Mouse (Mus musculus) 3134 (cell line): Measurements from ENCODE around the gene Tmem217.

Experiments used
- DNase-seq: peaks from one replicate; pipeline ENCODE4 v3.0.0-alpha.2; 2011; ENCODE audit warnings: low spot score; ENCODE audit not compliant: insufficient read length; ENCODE audit errors: extremely low read depth

The Tmem217 gene

DNA sequence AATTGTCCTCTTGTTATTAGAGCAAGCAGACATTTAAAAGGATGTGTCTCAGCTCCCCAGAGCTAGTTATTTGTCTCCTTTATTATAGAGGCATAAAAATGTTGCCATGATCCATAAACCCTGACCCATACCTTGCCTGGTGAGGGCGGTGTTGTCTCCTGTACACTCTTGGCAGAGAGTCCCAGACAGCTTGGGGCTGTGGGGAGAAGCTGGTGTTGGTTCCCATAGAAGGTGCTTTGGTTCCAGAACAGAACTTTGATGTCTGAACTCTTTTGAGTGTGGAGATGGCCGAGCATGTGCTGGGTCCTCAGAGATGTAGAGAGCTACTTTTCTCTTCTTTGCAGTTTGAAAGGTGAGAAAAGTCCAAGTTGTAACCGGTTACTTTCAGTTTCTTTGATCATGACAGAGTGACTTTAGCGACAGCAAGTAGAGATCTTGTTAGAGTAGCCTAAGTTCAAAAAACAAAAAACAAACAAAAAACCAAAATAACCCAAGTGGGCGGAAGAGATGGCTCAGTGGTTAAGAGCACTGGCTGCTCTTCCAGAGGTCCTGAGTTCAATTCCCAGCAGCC is at the start of gene Tmem217:
Gene Tmem217, minus strand, starts transcription at position 224 of the 571 bp plus-strand sequence.
- no peak for DNase-seq

DNA sequence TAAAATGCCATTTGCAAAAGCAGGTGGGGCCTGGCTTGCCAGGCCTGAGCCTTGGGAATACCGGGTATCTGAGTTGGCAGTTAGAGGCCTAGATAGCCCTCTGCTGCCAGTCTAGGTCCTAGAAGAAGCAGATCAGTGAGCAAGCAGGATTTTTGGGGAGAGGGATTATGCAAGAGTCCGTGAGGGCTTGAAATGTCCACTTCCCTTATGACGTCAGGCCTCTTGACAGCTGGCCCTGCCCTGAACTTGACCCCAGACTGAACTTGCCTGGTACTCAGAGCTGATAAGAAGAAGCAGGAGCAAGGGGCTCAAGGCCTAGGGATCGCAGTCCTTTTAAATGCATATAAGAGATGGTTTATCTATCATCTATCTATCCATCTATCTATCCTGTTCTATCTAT is 49.2 kb upstream of the Tmem217 start:
- DNase-seq = no peak

DNA sequence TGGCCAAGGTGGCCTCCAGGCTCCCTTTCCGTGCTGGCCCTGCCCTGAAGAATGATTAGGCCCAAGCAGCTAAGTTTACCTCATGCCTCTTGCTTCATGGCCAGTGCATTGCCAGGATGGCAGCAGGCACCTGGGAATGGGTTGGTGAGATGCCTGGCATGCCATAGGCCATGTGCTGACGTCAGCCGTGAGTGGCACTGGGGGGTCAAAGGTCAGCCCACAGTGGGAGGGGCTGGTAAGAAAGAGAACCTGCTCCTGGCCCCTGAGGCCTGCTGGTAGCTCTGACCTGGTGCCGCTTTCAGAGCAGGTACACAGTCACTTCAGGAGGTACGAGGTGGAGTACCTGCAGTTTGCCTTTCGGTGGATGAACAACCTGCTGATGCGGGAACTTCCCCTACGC is 47.4 kb upstream of the Tmem217 start:
- no peak for DNase-seq

DNA sequence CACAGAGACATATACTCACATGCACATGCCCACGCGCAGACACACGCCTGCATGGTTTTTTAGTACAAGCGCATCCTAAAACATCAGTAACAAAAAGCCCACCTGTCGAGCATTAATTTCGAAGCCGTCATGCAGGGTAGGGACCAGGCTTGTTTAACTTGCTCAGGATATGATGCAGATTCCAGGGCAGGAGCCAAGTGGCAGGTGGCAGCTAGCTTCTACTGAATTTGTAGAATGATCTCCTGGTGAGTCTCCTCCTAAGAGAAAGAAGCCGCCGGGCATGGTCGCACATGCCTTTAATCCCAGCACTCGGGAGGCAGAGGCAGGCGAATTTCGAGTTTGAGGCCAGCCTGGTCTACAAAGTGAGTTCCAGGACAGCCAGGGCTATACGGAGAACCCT is 46.9 kb upstream of the Tmem217 start:
- DNase-seq = no peak

DNA sequence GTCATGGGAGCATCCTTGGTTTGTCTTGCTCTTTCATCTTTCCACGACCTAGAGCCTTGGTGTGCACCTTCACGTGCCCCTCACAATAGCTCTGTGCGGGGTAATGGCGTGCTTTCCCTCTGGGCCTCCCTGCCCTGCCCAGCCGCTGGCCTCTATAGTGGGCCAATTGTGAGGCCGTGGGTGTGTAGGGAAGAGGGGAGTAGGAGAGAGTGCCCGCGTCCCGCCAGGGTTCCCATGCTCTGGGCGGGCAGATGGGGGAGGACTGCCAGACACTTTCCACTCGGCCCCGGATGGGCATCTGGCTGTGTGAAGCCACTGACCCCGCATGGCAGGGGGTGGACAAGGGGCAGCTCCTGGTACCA is 44.6 kb upstream of the Tmem217 start:
- DNase-seq = no peak

DNA sequence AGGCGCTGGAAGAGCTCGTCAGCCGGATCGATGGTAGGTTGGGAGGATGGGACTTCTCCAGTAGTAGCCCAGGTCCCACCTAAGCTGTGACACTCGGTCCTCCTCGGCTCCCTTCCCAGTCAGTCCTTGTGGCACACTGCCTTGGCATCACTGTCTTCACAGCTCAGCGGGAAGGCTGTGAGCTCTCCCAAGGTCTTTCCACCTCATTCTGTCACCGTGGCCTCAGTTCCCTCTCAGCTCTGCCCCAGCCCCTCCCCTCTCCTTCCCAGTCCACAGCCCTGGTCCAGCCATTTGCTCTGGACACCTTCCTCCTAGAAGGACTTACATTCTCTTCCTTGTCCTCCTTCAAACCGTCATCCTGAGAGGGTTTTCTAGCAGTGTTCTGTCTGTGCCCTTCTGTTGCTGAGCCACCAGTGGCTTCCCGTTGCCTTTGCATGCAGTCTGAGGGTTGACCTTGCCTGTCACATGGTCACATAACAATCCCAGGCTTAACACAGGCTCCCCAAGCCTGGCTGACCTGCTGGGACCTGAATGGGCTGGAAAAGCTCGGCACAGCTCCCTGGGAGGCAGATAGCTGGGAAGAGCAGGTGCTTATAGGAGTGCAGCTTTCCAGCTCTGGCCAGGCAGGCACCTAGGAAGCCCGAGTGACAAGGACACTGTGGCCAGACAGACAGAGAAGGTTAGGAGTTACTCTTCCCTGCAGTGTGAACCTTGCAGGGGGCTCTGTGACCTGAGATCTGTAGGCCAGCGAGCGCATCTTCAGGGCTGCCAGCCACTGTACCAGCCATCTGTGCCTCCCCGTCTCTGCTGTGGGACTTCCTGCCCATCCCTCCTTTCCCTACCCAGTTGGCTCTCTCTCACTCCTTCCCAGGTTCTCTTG is 43.9 kb upstream of the Tmem217 start:
- no peak for DNase-seq

DNA sequence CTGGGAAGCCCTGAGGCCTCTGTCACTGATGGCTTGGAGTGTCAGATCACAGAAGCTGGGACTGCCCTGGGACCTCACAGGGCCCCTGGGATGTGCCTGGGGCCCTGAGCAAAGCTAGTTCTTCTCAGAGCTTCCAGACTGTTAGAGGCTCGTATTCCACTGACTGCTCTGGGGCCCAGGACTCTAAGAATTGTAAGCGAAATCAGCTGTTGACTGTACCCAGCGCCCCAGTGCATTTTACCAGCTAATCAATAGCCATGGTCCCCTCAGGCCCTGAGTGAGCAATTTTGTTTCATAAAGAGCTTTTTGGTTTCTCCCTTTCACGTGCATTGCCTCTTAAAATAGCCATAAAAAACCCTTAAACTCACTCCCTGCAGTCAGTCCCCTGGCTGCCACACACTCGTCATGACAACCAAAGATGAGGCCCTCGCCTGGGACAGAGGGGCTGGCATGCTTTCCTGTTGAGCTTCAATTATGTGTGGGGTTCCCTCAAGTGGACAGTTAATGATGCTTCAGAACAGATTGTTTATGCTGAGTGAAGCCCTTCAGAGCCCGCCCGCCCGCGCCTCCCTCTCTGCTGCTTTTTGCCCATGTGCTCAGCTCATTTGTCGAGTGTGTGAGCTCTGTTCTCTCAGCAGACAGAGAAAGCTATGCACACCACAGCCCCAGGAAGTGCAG is 37.2 kb upstream of the Tmem217 start:
- no peak for DNase-seq

DNA sequence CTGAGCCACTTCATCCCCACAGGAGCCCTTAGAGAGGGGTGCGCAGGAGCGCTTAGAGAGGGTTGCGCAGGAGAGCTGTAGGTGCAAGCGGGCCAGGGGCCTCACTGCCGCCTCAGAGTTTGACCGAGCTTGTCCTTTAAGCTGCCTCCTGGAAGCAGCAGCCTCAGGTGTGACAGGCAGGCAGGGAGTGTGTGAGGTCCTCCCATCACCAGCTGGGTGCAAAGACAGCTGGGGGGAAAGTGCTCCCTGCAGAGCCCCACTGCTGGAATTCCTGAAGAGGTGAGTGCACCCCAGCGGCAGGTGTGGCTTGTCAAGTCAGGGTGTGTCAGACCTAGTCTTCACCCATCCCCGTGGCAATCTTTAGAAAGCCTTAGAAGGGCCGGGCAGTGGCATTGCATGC is 34.7 kb upstream of the Tmem217 start:
- no peak for DNase-seq

DNA sequence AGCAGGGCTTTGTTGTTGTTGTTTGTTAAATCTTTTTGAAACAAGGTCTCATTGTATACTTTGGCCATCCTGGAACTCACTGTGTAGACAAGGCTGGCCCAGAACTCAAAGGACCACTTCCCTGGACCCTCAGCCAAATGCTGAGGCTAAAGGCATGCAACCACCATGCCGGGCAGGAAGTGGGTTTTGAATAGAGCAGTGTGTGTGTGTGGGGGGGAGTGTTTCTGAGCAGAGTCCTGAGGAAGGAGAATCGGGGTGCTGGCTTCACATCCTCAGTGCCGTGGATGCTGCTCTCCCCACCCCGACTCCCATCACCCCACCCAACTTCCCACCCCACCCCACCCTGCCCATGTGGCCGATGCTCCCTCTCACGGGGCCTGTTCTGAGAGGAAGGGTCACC is 33.3 kb upstream of the Tmem217 start:
- DNase-seq = no peak

DNA sequence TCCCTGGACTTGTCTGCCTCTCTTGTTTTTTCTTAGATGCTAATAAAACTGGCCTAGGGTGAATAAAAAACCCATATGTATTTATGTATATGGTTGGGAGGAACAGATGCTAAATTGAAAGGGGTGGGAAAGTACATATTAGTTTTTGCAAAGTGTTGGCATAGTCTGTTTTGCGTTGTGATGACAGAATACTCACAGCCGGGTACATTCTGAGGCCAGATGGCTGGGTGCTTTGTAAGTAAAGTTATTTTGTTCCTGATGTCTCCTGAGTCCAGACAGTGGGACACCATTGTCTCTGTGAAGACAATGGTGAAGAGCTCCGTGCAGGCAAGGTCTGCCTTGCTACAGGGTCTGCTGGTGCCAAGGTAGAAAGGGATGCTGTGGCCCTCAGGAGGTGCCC is 32.6 kb upstream of the Tmem217 start:
- no peak for DNase-seq

DNA sequence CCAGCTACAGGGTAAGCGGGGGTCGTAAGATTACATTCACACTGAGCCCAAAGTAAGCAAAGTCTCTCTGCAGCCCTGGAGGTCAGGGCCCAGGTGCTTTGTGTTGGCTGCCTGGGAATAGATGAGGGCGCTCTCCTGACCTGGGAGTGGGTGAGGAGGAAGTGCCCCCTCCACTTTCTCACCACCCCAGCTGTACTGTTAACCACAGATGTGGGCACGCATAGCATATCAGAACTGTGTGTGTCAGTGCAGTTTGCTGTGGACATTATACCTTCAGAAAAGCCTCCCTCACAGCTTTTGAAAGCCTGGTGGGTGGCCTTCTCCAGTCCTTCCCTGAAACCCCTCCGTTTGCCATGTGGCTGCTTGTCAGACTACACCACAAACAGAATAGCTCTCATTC is 32.1 kb upstream of the Tmem217 start:
- DNase-seq = no peak

DNA sequence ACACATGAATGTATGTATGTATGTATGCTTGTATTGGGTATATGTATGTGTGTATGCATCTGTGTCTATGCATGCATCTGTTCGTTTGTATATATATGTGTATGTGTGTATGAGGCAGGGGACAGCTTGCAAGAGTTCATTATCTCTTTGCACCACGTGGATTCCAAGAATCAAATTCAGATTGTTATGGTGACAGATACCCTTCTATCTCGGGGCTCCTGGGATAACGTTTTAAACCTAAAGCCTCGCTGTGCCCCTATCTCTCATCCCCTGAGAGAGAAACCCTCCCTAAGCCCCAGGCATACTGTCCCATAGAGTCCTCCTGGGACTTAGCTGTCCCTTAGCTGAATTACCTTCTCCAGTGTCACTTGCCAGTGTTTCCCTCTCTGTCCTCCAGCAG is 31.4 kb upstream of the Tmem217 start:
- DNase-seq = no peak

DNA sequence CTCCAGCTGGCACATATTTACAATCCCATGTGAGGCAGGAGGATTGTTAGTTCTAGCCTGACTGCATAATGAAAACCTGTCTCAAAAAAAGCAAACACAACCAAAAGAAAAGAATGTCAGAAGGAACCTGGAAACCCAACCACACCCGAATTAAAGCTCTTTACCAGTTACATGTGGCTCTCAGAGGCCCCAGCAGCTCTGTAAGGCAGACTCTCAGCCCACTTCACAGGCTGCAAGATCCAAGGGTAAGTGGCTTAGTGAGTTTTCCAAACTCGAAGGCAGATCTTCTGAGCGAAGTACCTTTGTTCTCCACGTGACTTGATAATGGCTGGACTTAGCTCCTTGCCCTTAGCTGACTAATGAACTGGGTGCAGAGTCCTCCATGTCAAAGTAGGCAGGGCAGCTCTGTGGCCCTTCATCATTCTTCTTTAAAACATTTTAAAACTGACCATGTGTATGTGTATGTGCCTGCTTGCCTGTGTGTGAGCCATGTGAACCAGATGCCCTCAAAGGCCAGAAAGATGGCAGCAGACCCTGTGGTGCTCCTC is 27.5 kb upstream of the Tmem217 start:
- DNase-seq = no peak

DNA sequence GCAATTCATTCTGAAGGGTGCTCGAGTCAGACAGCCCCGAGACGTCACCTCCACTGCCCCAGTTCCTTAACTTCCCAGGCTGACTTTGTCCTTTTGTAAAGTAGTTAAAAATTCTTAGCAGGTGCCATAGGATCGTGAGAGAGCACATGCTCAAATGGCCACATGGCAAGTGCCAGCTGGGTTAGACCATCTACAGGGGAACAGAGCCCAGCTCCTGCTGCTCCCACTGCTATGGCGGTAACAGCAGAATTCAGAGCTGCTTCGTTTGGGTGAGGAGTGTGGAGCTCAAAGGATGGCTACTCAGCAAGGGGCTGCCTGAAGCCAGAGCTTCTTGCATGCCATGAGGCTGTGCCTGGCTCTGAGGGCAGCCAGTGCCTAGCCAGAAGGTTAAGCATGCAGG is 17.6 kb upstream of the Tmem217 start:
- no peak for DNase-seq

DNA sequence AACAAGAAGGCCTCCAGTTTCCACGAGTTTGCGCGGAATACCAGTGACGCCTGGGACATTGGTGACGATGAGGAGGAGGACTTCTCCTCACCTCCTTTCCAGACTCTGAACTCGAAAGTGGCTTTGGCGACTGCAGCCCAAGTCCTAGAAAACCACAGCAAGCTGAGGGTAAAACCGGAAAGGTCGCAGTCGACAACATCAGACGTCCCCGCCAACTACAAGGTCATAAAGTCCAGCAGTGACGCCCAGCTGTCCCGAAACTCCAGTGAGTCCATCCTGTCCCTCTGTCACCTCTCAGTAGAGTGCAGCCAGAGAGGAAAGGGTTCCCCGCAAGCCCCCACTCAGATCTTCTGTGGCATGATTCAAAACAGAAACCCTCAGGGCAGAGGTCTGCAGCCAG is 16.2 kb upstream of the Tmem217 start:
- no peak for DNase-seq

DNA sequence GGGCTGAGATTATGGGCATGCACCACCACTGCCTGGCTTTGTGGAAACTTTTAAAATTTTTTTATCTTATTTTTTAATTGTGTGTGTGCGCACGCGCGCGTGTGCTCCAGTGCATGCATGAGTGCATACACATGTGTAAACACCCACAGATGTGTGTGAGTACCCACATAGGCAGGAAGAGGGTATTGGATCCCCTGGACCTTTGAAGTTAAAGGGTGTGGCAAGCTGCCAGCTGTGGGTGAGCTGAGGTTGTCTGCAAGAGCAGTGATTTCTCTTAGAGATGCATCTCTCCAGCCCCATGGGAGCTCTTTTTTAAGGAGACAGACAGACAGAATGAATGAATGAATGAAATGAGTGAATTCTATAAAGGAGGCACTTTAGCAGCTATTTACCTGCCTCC is 13.3 kb upstream of the Tmem217 start:
- no peak for DNase-seq

DNA sequence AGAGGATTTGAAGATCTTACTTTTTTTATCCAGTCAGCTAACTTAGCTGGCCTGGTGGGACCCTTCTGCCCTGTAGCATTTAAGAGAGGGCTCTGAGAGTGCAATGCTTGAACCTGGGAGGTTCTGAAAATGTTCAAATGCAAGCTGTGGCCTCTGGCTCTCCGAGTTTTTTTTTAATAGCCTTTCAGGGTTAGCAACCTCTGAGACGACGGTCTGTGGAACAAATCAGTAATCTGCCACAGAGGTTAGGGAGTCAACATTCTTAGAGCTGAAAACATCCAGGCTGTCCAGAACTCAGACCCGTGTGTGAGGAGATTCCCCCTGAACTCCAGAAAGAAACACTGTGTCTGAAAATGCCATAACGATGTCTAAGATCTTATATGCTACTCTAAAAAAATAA is 6.3 kb upstream of the Tmem217 start:
- DNase-seq = no peak

DNA sequence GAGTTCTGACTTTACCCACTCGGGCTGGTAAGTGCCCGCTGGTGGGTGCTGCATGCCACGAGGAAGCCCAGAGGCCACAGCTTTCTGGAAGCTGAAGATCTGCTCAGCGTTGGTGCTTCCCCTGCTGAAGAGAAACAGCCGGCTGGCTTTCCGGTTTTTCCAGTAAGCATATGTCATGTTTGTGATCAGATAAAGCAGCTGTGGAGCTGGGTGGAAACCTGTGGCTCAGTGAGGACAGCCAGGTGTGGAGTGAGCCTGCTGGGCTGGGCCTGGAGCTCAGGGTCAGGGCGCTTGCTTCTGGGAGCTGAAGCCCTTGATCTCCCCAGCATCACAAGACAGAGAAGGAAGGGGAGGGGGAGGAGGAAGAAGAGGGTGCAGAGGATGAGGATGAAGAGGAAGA is 4.7 kb upstream of the Tmem217 start:
- no peak for DNase-seq

DNA sequence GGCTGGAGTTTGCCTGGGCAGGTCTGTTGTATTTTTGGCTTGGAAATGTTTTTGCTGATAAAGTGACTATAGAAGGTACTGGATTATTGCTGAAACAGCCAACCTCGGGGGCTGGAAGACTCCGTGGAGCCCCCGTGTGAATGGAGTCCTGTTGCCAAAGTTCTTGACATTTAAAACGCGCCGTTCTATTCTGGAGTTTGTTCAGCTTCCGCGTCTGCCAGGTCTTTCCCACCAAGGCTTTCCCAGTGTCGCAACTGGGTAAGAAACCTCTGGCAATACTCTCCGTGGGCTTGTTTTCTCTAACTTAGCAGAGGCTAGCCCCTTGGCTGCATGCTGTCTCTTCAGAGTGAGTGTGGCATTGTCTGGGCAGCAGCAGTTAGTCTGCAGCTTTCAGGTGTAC is 4.3 kb upstream of the Tmem217 start:
- no peak for DNase-seq

DNA sequence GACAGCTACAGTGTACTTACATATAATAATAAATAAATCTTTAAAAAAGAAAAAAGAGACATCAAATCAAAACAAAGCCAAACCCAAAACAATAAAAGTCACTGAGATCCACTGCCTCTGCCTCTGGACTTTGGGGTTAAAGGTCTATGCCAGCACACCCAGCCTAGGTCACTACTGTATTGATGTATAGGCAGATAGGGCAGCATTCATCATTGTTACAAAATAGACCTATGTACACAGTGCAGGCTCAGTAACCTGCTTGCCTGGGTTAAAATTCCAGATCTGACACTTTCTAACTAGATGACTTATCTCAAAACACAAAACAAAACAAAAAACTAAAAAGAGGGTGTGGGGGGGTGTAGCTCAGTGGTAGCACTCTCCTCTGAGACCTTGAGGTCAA is 2.0 kb upstream of the Tmem217 start:
- DNase-seq = no peak

DNA sequence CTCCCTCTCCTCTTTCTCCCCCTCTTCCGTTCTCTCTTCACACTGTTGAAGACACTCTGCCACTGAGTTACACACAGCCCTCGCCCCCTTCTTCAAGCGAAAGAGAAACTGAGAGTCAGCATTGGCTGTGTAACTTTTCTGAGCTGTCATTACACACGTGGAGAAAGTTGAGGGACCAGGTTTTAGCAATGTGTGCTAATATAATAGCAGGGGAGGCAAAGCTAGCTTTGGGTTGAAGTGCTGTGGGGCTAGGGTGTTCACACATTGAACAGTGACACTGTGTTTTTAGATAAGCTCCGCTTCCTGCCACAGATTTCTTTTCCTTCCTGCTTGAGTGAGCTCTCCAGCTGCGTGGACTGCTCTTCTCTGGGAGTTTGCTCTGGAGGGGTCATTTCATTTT is 1.2 kb downstream of the Tmem217 start:
- DNase-seq = no peak
